Mouse (Mus musculus) kidney, postnatal 36 days (tissue): Measurements from ENCODE around the gene Gm3415.
A peak's percentile ranks its signal among the peaks of the same experiment; 100 is the strongest.

Source experiments
- DNase-seq, 2 experiments: peaks; one replicate each; pipeline ENCODE4 v3.0.0; 2021 to 2022; ENCODE audit warnings: mixed read lengths in 2 of 2

Gm3415 gene

DNA sequence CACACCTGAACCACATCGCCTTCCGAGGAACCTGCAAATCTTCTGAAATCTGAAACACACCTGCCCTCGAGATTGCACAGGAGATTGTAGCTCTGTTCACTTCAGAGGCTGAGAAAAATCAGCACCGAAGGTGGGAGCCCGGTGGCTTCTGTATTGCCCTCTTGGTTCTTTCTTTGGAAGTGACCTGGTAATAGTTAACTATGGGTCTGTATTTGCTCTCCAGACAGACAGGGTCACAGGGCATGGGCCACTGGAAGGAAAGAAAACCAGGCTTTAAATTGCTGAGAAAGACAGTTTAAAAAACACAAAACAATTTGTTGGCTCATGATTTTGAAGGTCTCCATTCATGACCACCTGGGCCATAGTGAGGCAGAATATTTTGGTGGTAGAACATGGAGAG is 44.0 kb downstream of the Gm3415 start:
- peak in 1 of 2 experiments; percentile 8 for DNase-seq

DNA sequence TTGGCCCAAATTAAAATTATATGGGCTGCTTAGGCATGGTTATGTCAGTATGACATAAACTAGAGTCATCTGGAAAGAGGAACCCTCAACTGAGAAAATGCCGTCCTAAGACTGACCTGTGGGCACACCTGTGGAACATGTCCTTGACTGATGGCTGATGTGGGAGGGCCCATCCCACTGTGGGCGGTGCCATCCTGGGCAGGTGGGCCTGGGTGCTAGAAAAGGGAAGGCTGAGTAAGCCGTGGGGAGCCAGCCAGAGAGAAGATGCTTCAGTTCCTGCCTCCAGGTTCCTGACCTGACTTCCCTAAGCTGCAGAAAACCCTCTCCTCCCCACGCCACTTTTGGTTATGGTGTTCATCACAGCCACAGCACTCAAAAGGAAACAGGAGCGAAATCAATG is 50.3 kb downstream of the Gm3415 start:
- no peak for DNase-seq

DNA sequence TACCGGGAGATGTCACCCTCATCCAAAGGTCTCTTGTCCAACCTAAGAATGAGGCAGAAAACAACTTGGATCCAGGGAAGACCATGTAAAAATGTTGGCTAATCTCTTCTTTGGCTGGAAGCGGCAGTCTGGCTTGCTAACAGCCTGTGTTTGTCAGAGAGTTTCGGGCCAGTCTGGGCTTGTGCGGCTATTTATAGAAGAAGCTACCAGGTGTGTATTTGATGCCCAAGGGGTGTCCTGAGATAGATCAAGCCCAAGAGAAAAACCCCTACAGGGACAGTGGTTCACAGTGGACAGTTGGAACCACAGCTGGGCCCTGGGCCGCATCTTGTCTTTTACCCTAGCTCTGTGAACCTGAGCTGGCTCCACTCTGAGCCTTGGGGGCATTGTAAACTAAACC is 51.0 kb downstream of the Gm3415 start:
- DNase-seq = no peak

- DNase-seq = no peak
Observed at GRCm38 (mm10) chr5:146607816-146608215, 51.9 kb downstream of the Gm3415 start.
